Mouse (Mus musculus): Measurements from ENCODE around the gene Tmem123.

The Tmem123 gene

DNA sequence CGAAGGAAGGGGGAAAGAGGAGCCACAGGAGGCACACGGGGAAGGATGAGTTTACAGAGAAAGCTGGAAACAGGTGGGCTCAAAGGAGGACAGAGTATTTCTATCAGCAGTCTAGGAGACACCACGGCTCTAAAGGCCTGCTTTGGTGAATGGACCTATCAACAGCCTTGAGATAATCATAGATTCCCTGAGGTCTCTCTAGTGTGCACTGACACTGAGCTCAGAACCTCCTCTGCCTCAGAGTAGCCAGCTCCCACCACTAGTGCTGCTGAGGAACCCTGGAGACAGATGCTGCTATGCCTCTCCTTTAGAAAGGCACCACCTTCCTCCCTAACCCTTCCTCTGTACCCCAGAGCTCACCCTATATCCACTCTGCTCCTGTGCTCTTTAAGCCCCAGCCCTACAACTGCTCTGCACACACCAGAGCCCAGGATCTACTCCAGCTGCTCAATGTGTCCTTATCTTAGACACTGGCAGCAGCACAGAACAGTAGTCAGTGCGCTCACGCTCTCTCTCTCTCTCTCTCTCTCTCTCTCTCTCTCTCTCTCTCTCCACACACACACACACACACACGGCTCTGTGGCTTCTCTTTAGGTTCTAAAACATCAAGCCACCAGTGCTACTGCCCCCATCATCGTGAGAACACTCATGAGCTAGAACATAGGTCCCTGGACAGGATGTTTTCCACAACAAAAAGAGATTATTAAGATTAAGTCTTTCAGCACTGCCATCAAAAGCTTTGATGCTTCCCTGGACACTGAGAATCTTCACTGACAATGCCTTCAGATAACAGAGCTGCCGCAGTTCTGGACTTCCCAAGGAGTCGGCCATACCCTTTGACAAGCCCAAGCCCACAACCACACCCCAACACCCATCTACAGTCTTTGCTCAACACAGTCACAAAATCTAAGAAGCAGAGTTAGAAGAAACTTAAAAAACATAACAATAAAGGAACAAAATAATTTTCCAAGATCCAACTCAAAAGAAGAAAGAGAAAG is 66.0 kb downstream of the Tmem123 start:
- no peak for DNase-seq

DNA sequence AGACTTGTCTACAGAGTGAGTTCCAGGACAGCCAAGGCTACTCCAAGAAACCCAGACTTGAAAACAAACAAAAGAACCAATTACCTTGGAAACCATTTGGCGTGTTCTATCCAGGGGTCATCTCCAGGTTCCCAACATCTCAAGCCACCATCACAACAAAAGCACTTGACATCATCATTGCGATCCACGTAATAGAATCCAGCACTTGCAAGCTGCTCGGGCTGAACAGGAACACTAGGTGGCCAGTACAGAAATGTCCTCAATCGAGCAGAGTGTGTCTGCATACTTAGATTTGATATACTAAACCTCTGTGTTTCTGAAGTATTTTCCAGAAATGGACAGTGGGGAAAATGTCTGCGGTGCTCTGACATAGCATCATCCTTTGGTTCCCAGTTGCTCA is 69.6 kb downstream of the Tmem123 start:
- DNase-seq, result no peak

DNA sequence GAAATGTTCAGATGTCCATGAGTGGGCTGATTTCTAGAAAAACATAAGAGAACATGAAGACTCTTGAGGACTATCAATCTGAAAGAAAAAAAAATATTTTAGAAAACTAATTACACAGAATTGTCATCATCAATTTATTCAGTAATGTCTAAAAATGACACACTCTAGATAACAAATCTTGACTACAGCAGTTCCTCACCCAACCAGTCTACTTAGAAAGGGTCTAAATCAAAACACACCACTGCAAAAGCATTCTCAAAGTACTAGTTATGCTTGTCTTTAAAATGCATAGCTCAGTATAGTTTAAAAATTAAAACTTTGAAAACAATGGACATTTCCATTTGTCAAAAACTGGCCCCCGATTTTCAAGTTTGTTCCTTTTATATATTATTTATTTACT is 71.5 kb downstream of the Tmem123 start:
- DNase-seq, result no peak

DNA sequence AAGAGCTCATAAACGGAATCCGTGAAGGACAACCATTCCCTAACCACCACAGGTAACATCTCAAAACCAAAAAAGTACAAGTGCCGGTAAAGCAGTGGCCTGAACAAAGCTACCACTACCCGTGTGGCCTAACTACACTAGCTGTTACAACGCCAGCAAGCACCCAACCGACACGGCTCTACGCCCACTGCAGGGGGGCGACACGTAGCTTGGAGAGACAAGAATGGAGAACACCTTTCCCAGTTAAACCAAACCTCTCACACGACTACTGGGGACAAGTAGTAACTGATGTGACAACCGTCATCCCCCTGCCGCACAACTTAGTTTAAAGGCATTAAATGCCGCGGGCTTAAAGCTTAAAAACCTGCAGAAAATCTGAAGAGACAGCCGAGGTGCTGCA is 72.5 kb downstream of the Tmem123 start:
- peak; percentile 67 for DNase-seq

DNA sequence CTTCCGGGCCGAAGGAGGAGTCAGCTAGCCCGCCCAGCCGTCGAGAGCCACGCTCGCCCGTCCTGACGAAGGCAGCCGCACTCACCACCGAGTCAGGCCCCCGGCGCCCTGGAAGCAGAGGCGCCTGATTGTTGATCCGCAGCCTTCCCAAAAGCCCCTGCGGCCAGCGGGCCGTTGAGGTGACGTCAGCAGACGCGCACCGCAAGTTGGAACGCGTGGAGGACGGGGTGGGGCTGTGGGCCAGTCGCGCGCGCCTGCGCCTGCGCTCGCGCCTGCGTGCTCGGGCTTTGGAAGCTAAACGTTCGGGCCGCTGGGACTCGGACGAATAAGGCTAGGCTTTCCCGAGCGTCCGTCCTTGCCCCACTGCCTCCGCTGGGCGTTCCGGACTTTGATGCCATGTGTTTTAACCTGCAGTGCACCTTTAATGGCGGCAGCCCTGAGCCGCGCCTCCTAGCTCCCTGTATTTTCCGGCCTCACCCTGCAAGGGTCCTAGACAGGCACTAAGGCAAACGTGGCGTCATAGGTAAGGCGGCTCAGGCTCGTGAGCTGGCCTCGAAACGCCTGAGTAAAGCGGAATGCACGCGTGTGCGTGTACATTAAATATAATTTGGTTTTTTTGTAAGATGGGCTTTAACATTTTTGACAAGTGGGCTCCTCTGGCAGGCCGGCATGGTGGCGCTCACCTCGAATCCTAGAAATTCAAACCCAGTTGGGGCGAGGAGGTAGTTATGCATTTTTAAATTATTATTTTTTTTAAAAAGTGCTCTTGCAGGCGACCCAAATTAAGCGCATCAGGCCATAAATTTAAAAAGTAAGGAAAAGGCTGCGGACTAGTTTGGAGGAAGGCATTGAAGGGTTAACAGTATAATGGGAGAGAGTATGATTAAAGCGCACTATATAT is 73.3 kb downstream of the Tmem123 start, which contains the start of gene Birc2:
Gene Birc2 (minus strand): TSS at position 160 of the 901 bp plus-strand sequence.
- DNase-seq, result peak; percentile 95

DNA sequence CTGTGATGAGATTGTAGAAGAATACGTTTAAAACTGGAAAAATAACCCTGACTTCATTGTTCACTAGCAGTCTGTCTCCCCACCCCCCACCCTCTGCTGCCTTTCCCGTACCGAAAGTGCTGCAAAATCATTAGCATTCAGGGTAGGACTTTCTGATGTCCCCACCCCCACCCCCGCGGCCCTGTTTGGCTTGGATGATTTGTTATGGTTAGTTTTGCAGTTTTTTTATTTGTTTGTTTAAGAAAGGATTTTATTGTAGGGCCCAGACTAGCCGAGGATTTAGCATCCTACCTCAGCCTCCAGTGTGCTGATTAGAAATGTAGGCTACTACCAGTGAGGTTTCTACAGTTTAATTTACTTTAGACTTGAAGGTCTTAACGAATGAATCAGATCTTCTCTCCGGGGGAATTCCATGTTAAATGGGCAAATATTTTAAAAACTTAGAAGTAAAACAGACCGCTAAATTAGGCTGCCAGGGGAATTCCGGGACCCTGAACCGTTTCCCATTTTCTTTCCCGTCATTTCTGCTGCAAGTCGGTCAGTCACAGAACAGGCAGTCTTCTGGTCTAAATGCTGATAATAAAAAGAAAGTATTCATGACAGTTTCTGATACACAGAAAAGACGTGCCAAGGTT is 74.1 kb downstream of the Tmem123 start:
- DNase-seq, result no peak

DNA sequence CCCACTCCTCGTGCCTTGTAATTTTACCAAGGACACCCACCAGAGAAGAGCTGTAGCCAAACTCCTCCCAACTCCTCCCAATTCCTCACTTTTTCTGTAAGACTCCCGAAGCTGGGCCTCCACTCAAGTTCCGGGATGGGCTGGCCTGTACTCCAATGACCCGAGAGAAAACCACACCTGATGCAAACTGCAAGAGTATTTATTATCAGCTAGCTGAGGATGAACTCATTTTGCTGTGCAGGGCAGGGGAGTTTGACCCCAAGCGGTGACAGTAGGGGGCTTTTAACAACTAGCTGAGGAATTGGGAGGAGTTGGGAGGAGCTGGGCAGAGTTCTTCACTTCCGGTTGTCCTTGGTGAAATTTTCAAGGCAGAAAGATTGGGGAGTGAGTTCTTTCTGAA is 77.4 kb downstream of the Tmem123 start:
- DNase-seq, result no peak
